Mouse (Mus musculus) midbrain, embryonic 10.5 days (tissue): Measurements from ENCODE around the gene Gm11037. TPM values are rescaled to one million over a fixed set of nuclear protein-coding genes. Genes with fewer than 3 reads are reported as not detected.
A peak's percentile ranks its signal among the peaks of the same experiment; 100 is the strongest.

ENCODE experiments used
- DNase-seq: peaks from one replicate; pipeline ENCODE4 v3.0.0-alpha.2; 2017; ENCODE audit warnings: low spot score
- H3K27ac ChIP-seq: fragments of 300-500 bp; sonication (generic); replicated peaks from 2 replicates; pipeline ENCODE4 v1.5.1; 2016; ENCODE audit warnings: mild to moderate bottlenecking
- H3K27me3 ChIP-seq: fragments of 300-500 bp; sonication (generic); 2 replicates; pipeline ENCODE4 v1.6.1; 2016; ENCODE audit warnings: low read depth, mild to moderate bottlenecking; ENCODE audit not compliant: poor library complexity, severe bottlenecking
- H3K36me3 ChIP-seq: fragments of 300-500 bp; sonication (generic); 2 replicates; pipeline ENCODE4 v1.6.1; 2016; ENCODE audit warnings: mild to moderate bottlenecking, moderate library complexity
- H3K4me1 ChIP-seq: fragments of 300-500 bp; sonication (generic); 2 replicates; pipeline ENCODE4 v1.6.1; 2016
- H3K4me3 ChIP-seq: fragments of 300-500 bp; sonication (generic); 2 replicates; pipeline ENCODE4 v1.5.1; 2016; ENCODE audit warnings: mild to moderate bottlenecking, moderate library complexity
- H3K9me3 ChIP-seq: fragments of 300-500 bp; sonication (generic); replicated peaks from 2 replicates; pipeline ENCODE4 v1.6.1; 2016; ENCODE audit warnings: mild to moderate bottlenecking
- WGBS: fragments of 180-500 bp; shearing (Covaris S2); methylation state at CpG from one replicate; pipeline ENCODE4 v1.1.7; 2016; 5-methylcytosine and 5-hydroxymethylcytosine counted together
- polyA plus RNA-seq: library from polyadenylated mRNA; unstranded; fragments of >200 nt; fragmentation: Nextera tagmentation; extraction: Ambion mirVana; gene quantifications from 2 replicates; pipeline ENCODE4 v1.2.1, GENCODE M21; 2016

Gm11037 gene
- polyA plus RNA-seq, 1 experiment from 2014 or later = not detected

- no peak for DNase-seq
- Histone ChIP-seq H3K4me3 (no peak overlapping the region), H3K4me1 (peaks cover 16% of the 10 kb centered on the region), H3K36me3 (0 out of 2 replicates have a peak, but pooled peaks cover 3% of the 10 kb centered on the region), H3K27me3 (no peaks in the 10 kb centered on the region), H3K9me3 (no peaks in the 10 kb centered on the region), H3K27ac (peak overlapping the region; percentile 64; the same call in 1 of the 2 replicates)
- 76% methylated on average over 1 of the region's 1 CpGs for WGBS
Observed at GRCm38 (mm10) chr2:131134381-131134780, 1.1 kb downstream of the Gm11037 start.

- peak overlapping the region; percentile 64 for H3K27ac ChIP-seq
- H3K4me1 ChIP-seq = peaks cover 16% of the 10 kb centered on the region
- no peaks in the 10 kb centered on the region for H3K9me3 ChIP-seq
- no peaks in the 10 kb centered on the region for H3K27me3 ChIP-seq
- no peak overlapping the region for H3K4me3 ChIP-seq
- no peak for DNase-seq
- H3K36me3 ChIP-seq = 0 out of 2 replicates have a peak, but pooled peaks cover 3% of the 10 kb centered on the region
- 89% methylated on average over 8 of the region's 8 CpGs for WGBS
Observed at GRCm38 (mm10) chr2:131134826-131135400, 1.6 kb downstream of the Gm11037 start.

- H3K4me3 ChIP-seq = no peak overlapping the region
- peaks cover 16% of the 10 kb centered on the region for H3K4me1 ChIP-seq
- WGBS = 74% methylated on average over 11 of the region's 11 CpGs
- H3K9me3 ChIP-seq = no peaks in the 10 kb centered on the region
- no peak for DNase-seq
- H3K36me3 ChIP-seq = 0 out of 2 replicates have a peak, but pooled peaks cover 3% of the 10 kb centered on the region
- H3K27ac ChIP-seq = peak overlapping the region; percentile 64
- H3K27me3 ChIP-seq = no peaks in the 10 kb centered on the region
Observed at GRCm38 (mm10) chr2:131135521-131136139, 2.3 kb downstream of the Gm11037 start.

GRCm38 (mm10) chr2:131138296-131138695 lies 5.0 kb downstream of the Gm11037 start:
- Histone ChIP-seq H3K27ac (no peak overlapping the region), H3K9me3 (no peaks in the 10 kb centered on the region), H3K36me3 (peaks cover 13% of the 10 kb centered on the region), H3K27me3 (no peaks in the 10 kb centered on the region), H3K4me1 (peaks cover 25% of the 10 kb centered on the region), H3K4me3 (no peak overlapping the region)
- no peak for DNase-seq
- 85% methylated on average over 4 of the region's 4 CpGs for WGBS

GRCm38 (mm10) chr2:131138760-131139159 lies 5.5 kb downstream of the Gm11037 start:
- Histone ChIP-seq H3K9me3 (no peaks in the 10 kb centered on the region), H3K27me3 (no peaks in the 10 kb centered on the region), H3K36me3 (peaks cover 17% of the 10 kb centered on the region), H3K27ac (no peak overlapping the region), H3K4me1 (peaks cover 25% of the 10 kb centered on the region), H3K4me3 (no peak overlapping the region)
- WGBS = 84% methylated on average over 7 of the region's 7 CpGs
- DNase-seq = no peak

GRCm38 (mm10) chr2:131139287-131139686 lies 6.0 kb downstream of the Gm11037 start:
- no peak overlapping the region for H3K27ac ChIP-seq
- H3K36me3 ChIP-seq = peaks cover 23% of the 10 kb centered on the region
- no peaks in the 10 kb centered on the region for H3K27me3 ChIP-seq
- no peaks in the 10 kb centered on the region for H3K9me3 ChIP-seq
- H3K4me3 ChIP-seq = no peak overlapping the region
- peaks cover 24% of the 10 kb centered on the region for H3K4me1 ChIP-seq
- no peak for DNase-seq
- 89% methylated on average over 5 of the region's 5 CpGs for WGBS

GRCm38 (mm10) chr2:131139886-131140532 lies 6.7 kb downstream of the Gm11037 start:
- H3K4me3 ChIP-seq = no peak overlapping the region
- no peak for DNase-seq
- H3K4me1 ChIP-seq = peaks cover 20% of the 10 kb centered on the region
- H3K27me3 ChIP-seq = no peaks in the 10 kb centered on the region
- WGBS = 73% methylated on average over 5 of the region's 5 CpGs
- no peak overlapping the region for H3K27ac ChIP-seq
- H3K9me3 ChIP-seq = no peaks in the 10 kb centered on the region
- peaks cover 30% of the 10 kb centered on the region for H3K36me3 ChIP-seq

- peaks cover 35% of the 10 kb centered on the region for H3K36me3 ChIP-seq
- 77% methylated on average over 5 of the region's 5 CpGs for WGBS
- DNase-seq = no peak
- peaks cover 18% of the 10 kb centered on the region for H3K4me1 ChIP-seq
- H3K4me3 ChIP-seq = no peak overlapping the region
- no peaks in the 10 kb centered on the region for H3K27me3 ChIP-seq
- no peaks in the 10 kb centered on the region for H3K9me3 ChIP-seq
- no peak overlapping the region for H3K27ac ChIP-seq
Observed at GRCm38 (mm10) chr2:131140533-131140905, 7.2 kb downstream of the Gm11037 start.

- 93% methylated on average over 8 of the region's 8 CpGs for WGBS
- Histone ChIP-seq H3K27me3 (no peaks in the 10 kb centered on the region), H3K27ac (no peak overlapping the region), H3K4me3 (no peak overlapping the region), H3K9me3 (no peaks in the 10 kb centered on the region), H3K4me1 (peaks cover 15% of the 10 kb centered on the region), H3K36me3 (peaks cover 44% of the 10 kb centered on the region)
- no peak for DNase-seq
Observed at GRCm38 (mm10) chr2:131141336-131141986, 8.2 kb downstream of the Gm11037 start.

GRCm38 (mm10) chr2:131142592-131142991 lies 9.3 kb downstream of the Gm11037 start:
- peaks cover 56% of the 10 kb centered on the region for H3K36me3 ChIP-seq
- H3K27ac ChIP-seq = peak overlapping the region; percentile 57; the same call in 1 of the 2 replicates
- no peaks in the 10 kb centered on the region for H3K27me3 ChIP-seq
- no peak overlapping the region for H3K4me3 ChIP-seq
- WGBS = 32% methylated on average over 18 of the region's 18 CpGs
- no peaks in the 10 kb centered on the region for H3K9me3 ChIP-seq
- peak; percentile 80 for DNase-seq
- peaks cover 15% of the 10 kb centered on the region for H3K4me1 ChIP-seq

GRCm38 (mm10) chr2:131143007-131143780 lies 9.9 kb downstream of the Gm11037 start:
- Histone ChIP-seq H3K9me3 (no peaks in the 10 kb centered on the region), H3K27ac (peak overlapping the region; percentile 57; the same call in 1 of the 2 replicates), H3K4me3 (no peak overlapping the region), H3K36me3 (peaks cover 62% of the 10 kb centered on the region), H3K27me3 (no peaks in the 10 kb centered on the region), H3K4me1 (peaks cover 11% of the 10 kb centered on the region)
- no peak for DNase-seq
- 66% methylated on average over 22 of the region's 22 CpGs for WGBS

- H3K9me3 ChIP-seq = no peaks in the 10 kb centered on the region
- peaks cover 9% of the 10 kb centered on the region for H3K4me1 ChIP-seq
- peaks cover 78% of the 10 kb centered on the region for H3K36me3 ChIP-seq
- H3K4me3 ChIP-seq = no peak overlapping the region
- DNase-seq = no peak
- no peak overlapping the region for H3K27ac ChIP-seq
- WGBS = 68% methylated on average over 13 of the region's 13 CpGs
- H3K27me3 ChIP-seq = no peaks in the 10 kb centered on the region
Observed at GRCm38 (mm10) chr2:131145121-131145520, 11.8 kb downstream of the Gm11037 start.
